Mouse (Mus musculus): Measurements from ENCODE around the gene BC048562.

BC048562 gene

DNA sequence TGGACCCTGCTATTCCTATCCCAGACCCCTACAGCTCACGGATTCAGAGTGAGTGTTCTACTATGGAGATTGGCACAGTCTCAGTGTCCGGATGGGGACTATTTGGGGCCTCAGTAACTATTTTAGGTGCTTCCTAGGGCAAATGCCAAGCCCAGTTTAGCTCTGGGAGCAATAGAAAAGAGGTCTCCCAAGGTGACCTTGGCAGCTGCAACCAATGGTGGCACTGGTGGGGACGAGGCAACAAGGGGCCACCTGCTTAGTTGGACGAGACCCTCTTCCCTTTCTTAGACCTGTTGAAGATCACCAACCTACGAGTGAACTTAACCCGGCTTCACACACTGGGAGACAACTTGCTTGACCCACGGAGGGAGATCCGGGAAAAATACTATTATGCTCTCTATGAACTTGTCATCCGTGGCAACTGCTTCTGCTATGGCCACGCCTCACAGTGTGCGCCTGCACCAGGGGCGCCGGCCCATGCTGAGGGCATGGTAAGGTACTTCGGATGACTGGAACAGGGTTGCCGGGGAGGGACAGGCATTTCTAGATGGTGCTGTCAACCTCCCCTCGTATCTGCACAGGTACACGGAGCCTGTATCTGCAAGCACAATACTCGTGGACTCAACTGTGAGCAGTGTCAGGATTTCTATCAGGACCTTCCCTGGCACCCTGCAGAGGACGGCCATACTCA lies 45.4 kb downstream of the BC048562 start:
- no peak for DNase-seq

DNA sequence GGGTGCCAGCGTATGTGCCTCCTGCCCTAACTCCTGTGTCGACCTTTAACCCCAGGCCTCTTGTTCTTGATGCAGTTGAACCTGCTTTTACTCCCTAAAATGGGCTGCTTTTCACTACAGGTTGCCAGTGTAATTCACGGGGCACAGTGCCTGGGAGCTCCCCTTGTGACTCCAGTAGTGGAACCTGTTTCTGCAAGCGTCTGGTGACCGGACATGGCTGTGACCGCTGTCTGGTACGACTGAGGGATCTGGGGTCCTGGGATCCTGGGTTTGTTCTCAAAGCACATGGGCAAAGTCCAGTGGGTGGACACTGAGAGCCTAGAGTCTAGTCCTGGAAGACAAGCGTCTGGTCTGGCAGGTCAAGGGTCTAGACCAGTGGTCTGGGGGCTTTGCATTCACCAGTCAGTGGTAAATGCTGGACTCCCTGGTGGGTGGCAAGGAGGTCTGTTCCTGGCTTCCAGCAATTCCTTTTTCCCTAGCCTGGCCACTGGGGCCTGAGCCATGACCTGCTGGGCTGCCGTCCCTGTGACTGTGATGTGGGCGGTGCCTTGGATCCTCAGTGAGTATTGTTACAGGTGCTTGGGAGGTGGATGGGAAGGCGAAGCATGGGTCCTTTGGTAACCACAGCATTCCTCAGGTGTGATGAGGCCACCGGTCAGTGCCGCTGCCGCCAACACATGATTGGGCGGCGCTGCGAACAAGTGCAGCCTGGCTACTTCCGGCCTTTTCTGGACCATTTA lies 46.9 kb downstream of the BC048562 start:
- no peak for DNase-seq

DNA sequence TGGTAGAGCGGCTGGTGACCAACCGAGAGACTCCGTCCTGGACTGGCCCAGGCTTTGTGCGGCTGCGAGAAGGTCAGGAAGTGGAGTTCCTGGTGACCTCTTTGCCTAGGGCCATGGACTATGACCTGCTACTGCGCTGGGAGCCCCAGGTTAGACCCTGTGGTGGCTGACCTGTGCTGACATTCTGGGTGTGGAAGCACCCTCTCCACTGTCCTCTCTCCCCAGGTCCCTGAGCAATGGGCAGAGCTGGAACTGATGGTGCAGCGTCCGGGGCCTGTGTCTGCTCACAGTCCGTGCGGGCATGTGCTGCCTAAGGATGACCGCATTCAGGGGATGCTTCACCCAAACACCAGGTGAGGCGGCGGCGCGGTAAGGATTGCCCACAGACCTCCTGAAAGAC lies 47.7 kb downstream of the BC048562 start:
- DNase-seq = no peak

DNA sequence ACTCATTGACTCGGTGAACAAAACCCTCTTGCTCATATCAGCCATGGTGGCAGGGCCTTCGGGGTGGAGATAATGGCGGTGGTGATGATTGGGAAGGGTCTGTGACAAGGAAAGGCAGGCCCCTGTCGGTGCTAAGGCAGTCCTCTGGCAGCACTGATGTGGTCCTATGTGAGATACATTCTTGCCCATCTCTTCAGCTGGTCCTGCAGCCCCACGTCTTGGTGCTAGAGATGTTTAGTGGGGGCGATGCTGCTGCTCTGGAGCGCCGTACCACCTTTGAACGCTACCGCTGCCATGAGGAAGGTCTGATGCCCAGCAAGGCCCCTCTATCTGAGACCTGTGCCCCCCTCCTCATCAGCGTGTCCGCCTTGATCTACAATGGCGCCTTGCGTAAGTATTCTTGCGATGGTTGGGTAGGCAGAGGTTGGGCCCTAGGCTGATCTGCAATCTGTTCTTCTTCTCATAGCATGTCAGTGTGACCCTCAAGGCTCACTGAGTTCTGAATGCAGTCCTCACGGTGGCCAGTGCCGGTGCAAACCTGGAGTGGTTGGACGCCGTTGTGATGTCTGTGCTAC lies 49.1 kb downstream of the BC048562 start:
- DNase-seq = no peak

DNA sequence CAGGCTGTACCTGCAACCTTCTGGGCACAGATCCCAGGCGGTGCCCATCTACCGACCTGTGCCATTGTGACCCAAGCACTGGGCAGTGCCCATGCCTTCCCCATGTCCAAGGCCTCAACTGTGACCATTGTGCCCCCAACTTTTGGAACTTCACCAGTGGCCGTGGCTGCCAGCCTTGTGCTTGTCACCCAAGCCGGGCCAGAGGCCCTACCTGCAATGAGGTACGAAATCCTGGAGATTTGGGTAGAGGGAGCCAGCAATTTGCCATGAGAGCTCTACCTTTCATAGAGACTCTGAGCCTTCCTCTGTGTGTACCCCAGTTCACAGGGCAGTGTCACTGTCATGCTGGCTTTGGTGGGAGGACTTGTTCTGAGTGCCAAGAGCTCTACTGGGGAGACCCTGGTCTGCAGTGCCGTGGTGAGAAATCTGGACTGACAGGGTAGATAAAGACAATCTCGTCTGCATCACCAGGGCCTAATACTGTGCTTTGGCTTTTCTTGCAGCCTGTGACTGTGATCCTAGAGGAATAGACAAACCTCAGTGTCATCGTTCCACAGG lies 50.8 kb downstream of the BC048562 start:
- no peak for DNase-seq

DNA sequence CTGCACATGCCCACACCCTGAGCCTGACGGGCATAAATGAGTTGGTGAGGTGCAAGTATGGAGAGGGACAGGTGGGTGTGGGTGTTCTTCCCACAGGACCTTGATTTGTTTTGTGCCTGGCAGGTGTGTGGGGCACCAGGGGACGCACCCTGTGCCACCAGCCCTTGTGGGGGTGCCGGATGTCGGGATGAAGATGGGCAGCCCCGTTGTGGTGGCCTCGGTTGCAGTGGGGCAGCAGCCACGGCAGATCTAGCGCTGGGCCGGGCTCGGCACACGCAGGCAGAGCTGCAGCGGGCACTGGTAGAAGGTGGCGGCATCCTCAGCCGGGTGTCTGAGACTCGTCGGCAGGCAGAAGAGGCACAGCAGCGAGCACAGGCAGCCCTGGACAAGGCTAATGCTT lies 52.1 kb downstream of the BC048562 start:
- no peak for DNase-seq

DNA sequence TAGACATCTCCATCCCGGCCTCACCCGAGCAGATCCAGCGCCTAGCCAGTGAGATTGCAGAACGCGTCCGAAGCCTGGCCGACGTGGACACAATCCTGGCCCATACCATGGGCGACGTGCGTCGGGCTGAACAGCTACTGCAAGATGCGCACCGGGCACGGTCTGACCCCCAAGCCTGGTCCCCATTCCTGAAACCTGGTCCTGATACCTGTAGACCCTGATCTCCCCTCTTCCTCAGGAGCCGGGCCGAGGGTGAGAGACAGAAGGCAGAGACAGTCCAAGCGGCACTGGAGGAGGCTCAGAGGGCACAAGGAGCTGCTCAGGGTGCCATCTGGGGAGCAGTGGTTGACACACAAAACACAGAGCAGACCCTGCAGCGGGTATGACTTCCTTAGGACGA lies 52.9 kb downstream of the BC048562 start:
- no peak for DNase-seq

DNA sequence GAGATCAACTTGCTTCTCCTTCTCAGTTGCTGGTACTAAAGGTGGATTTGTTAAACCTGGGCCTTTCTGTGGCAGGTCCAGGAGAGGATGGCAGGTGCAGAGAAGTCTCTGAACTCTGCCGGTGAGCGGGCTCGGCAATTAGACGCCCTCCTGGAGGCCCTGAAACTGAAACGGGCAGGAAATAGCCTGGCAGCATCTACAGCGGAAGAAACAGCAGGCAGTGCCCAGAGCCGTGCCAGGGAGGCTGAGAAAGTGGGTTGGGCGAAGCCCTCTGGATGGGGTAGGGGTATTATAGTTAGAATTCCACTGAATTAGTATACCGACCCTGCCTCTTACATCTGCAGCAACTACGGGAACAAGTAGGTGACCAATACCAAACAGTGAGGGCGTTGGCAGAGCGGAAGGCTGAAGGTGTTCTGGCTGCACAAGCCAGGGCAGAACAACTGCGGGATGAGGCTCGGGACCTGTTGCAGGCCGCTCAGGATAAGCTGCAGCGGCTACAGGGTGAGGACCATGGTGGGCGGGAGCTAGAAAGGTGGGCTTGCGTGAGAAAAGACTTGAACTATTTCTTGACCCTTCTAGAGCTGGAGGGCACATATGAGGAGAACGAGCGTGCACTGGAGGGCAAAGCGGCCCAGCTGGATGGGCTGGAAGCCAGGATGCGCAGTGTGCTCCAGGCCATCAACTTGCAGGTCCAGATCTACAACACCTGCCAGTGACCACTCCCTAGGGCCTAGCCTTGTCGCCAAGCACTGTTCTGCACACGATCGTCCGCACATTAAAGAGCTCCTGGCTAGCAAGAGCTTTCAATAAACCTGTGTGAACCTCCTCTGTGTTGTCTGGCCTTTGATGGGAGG lies 53.6 kb downstream of the BC048562 start:
- no peak for DNase-seq

DNA sequence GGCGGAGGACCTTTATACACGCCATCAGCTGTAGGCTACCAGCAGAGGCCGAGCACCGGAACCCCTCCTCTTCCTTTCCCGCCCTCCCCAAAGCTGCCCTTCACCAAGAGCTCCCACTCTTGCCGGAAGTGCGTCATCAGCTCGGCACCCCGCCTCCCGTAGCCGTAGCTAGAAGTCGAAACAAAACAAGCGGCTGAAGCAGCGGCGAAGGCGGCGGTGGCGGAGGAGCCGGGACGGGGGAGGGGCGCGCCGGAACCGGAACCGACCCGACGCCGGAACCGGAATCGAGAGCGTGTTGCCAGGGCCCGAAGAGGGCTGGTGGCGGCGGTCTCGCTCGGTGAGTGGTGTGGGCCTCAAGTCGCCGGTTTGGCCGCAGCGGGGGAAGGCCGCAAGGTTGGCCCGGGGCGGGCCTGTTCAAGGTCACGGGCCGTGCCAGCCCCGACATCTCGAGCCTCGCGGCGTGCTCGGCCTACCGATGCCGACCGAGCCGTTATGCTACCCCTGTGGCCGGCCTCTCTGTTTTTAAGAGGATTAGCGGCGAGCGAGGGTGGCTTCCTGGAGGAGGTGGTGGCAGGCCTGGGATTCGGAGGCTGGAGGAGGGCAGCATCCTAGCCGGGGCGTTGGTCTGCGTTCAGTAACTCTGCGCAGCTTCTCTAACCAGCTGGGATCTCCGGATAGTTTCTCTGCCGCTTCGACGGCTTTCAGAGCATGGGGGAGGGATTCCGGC lies 54.4 kb downstream of the BC048562 start, which contains the start of gene Usp19:
Usp19 (plus strand) TSS at position 44 of the 727 bp plus-strand sequence.
- DNase-seq = peak; percentile 99

DNA sequence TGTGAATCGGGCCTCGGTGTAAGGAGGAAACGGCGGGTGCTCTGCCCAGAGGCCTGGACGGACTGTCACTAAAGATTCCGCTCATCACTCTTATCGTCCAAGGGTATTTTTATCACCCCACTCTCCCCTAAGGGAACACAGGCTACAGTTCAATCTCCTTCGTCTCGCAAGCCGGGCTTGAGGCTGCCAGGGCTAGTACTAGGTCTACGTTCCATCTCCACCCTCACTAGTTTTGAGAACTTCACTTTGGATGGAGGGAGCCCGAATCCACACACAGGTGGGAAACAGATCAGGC lies 55.0 kb downstream of the BC048562 start:
- DNase-seq = no peak

DNA sequence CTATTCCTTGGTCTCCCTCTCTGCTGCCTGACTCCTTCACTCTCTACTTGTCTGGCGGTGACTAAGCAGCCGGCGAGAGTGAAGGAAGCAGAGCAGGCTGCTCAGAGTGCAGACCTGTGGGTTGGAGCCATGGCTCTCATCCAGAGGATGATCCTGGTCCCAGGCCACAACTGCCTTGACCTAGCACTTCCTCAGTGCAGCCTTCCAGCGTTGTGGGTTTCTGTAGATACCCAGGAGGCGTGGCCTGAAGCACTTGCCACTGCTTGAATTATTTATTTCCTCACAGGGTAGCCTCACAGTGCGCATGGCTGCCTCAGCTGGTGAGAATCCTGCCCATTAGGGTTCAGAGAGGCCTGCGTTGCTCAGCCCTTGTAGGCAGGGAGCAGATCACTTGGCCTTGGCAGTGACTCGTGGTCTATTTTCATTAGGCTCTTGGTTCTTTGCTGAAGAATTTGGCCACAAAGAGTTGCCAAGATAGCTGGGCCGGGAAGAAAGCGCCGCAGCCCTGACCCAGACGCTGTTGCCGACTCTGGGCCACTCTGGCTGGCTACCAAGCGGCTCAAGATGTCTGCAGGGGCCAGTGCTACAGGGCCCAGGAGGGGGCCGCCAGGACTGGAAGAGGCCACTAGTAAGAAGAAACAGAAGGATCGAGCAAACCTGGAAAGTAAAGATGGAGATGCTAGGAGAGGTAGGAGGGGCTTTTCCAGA lies 55.9 kb downstream of the BC048562 start:
- peak; percentile 44 for DNase-seq

DNA sequence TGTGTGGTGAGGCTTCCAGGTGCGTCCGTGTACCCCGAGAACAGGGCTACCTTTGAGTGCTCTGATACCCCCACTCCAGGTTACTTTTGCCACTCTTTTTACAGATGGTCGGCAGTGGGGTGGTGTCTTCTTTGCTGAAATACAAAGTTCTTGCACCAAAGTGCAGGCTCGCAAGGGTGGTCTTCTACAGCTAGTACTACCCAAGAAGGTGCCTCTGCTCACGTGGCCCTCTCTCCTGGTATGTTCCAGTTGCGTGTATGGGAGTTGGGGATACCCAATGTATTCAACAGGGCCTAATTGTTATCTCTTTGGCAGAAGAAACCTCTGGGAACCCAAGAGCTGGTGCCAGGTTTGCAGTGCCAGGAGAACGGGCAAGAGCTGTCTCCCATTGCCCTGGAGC lies 57.0 kb downstream of the BC048562 start:
- DNase-seq = no peak

DNA sequence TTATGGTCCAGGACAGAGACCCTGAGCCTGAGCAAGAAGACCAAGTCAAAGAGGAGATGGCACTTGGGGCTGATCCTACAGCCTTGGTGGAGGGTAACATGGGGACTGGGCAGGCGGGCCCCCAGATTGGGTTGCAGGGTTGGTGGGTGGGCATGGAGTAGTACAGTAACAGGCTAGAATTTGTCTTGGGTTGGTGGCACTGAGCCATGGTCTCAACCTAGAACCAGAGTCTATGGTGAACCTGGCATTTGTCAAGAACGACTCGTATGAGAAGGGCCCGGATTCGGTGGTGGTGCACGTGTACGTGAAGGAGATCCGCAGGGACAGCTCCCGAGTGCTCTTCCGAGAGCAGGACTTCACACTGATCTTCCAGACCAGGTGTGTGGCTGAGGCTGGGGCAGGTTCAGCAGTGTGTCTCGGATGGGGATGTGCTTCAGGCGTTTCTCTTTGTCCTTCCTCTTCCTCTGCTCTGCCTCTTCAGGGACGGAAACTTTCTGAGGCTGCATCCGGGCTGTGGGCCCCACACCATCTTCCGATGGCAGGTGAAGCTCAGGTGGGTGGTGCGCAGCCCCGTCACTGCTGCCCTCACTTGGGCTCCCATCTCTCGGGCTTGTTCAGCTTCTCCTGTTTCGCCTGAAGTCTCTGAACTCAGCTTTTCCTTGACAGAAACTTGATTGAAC lies 58.0 kb downstream of the BC048562 start:
- no peak for DNase-seq

DNA sequence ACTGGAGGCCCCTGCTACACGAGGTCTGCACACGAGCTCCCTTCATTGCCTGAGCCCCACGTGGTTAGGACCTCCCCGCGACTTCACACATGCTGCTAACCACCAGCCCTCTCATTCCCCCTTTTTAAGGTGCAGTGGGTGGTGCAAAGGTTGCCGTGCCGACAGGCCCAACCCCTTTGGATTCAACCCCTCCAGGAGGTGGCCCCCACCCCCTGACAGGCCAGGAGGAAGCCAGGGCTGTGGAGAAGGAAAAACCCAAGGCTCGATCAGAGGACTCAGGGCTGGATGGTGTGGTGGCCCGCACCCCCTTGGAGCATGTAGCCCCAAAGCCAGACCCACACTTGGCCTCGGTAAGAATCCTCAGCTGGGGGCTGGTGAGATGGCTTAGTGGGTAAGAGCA lies 58.6 kb downstream of the BC048562 start:
- no peak for DNase-seq
